Mouse (Mus musculus) hindbrain, embryonic 15.5 days (tissue): ENCODE measurements around the gene Vat1. TPM values are rescaled to one million over a fixed set of nuclear protein-coding genes. Genes with fewer than 3 reads are reported as not detected.

Experiments used
- ATAC-seq: fragments of 200-750 bp; cut with Nextera tagmentation; 2 replicates; pipeline ENCODE4 v1.8.0; 2017; ENCODE audit warnings: low read depth, moderate number of reproducible peaks, moderate TSS enrichment; ENCODE audit not compliant: low FRiP score
- H3K27ac ChIP-seq: fragments of 300-500 bp; sonication (generic); replicated peaks from 2 replicates; pipeline ENCODE4 v1.5.1; 2015; ENCODE audit warnings: mild to moderate bottlenecking, inconsistent platforms
- H3K27me3 ChIP-seq: fragments of 300-500 bp; sonication (generic); 2 replicates; pipeline ENCODE4 v1.6.1; 2015; ENCODE audit warnings: control low read depth, inconsistent platforms
- H3K36me3 ChIP-seq: fragments of 300-500 bp; sonication (generic); 2 replicates; pipeline ENCODE4 v1.6.1; 2015; ENCODE audit warnings: control low read depth, inconsistent platforms
- H3K4me1 ChIP-seq: fragments of 300-500 bp; sonication (generic); replicated peaks from 2 replicates; pipeline ENCODE4 v1.6.1; 2015; ENCODE audit warnings: control low read depth, inconsistent platforms
- H3K4me2 ChIP-seq: fragments of 300-500 bp; sonication (generic); 2 replicates; pipeline ENCODE4 v1.6.1; 2015; ENCODE audit warnings: moderate library complexity, mild to moderate bottlenecking, inconsistent platforms
- H3K4me3 ChIP-seq: fragments of 300-500 bp; sonication (generic); 2 replicates; pipeline ENCODE4 v1.5.1; 2015; ENCODE audit warnings: mild to moderate bottlenecking, inconsistent platforms
- H3K9ac ChIP-seq: fragments of 300-500 bp; sonication (generic); 2 replicates; pipeline ENCODE4 v1.6.1; 2015; ENCODE audit warnings: inconsistent platforms
- H3K9me3 ChIP-seq: fragments of 300-500 bp; sonication (generic); 2 replicates; pipeline ENCODE4 v1.6.1; 2016; ENCODE audit warnings: control low read depth, inconsistent platforms
- WGBS: fragments of 180-500 bp; shearing (Covaris S2); methylation state at CpG from one replicate; pipeline ENCODE4 v1.1.7; 2015; 5-methylcytosine and 5-hydroxymethylcytosine counted together
- polyA plus RNA-seq: library from polyadenylated mRNA; unstranded; fragments of >200 nt; fragmentation: Nextera tagmentation; extraction: Ambion mirVana; gene quantifications from 2 replicates; pipeline ENCODE4 v1.2.1, GENCODE M21; 2015

The Vat1 gene
- polyA plus RNA-seq, 1 experiment from 2014 or later = 135 TPM

DNA sequence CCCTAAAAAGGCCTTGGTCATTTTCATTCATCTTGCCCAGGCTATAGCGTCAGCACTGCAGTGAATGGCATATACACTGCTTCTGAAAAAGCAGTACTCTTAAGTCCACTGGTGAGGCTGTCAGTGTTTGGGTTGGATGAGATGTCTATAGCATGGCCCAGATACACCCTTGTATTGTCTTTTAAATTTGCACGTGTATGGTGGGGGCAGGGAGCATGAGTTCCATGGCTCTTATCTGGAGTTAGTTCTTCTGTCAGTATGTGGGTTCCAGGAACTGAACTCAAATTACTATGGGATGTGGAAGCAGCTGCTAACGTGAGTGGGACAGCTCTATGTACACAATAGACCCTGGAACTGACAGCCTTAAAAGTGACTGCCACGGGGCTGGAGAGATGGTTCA lies 30.2 kb downstream of the Vat1 start:
- Histone ChIP-seq H3K4me3 (no peak overlapping the region), H3K27ac (no peak overlapping the region), H3K36me3 (peaks cover 45% of the 10 kb centered on the region), H3K9me3 (no peaks in the 10 kb centered on the region), H3K9ac (no peak overlapping the region), H3K4me2 (no peak overlapping the region), H3K27me3 (no peaks in the 10 kb centered on the region), H3K4me1 (no peaks in the 10 kb centered on the region)
- no peak for ATAC-seq
- 87% methylated on average over 4 of the region's 4 CpGs for WGBS

DNA sequence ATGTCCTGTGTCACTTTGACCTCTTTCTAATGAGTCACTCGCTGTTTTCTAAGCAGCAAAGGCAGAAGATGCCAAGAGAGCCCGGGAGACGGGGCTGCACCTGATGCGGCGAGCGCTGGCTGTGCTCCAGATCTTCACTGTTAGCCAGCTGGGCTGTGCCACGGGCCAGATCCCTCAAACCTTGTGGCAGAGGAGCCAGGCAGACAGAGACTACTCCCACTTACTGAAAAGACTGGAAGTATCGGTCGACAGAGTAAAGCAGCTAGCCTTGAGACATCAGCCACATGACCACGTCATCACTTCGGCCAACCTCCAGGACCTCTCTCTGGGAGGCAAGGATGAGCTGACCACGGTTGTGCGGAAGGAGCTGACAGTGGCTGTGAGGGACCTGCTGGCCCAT lies 32.6 kb downstream of the Vat1 start:
- peaks cover 61% of the 10 kb centered on the region for H3K36me3 ChIP-seq
- no peak overlapping the region for H3K4me2 ChIP-seq
- H3K9me3 ChIP-seq = no peaks in the 10 kb centered on the region
- H3K27me3 ChIP-seq = no peaks in the 10 kb centered on the region
- H3K27ac ChIP-seq = no peak overlapping the region
- no peak overlapping the region for H3K4me3 ChIP-seq
- no peak overlapping the region for H3K9ac ChIP-seq
- ATAC-seq = no peak
- WGBS = 84% methylated on average over 13 of the region's 13 CpGs
- H3K4me1 ChIP-seq = no peaks in the 10 kb centered on the region

DNA sequence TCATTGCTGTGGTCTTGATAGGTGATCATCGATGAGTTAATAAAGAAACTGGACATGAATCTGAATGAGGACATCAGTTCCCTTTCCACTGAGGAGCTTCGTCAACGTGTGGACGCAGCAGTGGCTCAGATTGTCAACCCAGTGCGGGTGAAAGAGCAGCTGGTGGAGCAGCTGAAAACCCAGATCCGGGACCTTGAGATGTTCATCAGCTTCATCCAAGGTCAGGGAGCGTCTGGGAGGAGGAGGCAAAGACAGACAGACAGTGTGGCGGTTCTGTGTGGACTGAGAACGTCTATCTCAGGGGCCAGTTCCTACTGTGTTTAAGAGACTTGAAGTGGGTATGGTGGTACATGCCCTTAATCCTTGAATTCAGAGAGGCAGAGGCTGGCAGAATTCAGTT lies 34.7 kb downstream of the Vat1 start:
- Histone ChIP-seq H3K27me3 (no peaks in the 10 kb centered on the region), H3K4me1 (peaks cover 13% of the 10 kb centered on the region), H3K4me2 (no peak overlapping the region), H3K9me3 (no peaks in the 10 kb centered on the region), H3K27ac (no peak overlapping the region), H3K9ac (no peak overlapping the region), H3K36me3 (peaks cover 61% of the 10 kb centered on the region), H3K4me3 (no peak overlapping the region)
- no peak for ATAC-seq
- WGBS = 94% methylated on average over 9 of the region's 9 CpGs

DNA sequence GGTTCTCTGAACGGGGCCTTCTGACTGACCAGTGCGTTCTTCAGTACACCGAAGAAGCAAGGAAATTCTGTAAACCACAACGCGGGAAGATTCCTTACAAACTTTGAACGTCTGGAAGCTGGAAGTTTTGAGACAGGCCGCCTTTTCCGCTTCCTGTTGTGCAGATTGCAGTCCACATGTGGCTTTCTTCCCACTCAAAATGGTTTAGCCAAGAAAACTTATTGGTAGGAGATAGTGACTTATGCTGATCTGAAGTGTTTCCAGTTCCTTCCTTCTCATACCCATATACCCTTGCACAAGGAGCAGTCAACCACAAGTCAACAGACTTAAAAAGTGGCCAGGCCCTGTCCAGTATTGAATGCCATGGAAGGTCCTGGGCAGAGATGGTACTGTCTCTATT lies 39.9 kb downstream of the Vat1 start:
- Histone ChIP-seq H3K4me2 (peak overlapping the region; percentile 80), H3K9me3 (no peaks in the 10 kb centered on the region), H3K27ac (no peak overlapping the region), H3K4me1 (peaks cover 29% of the 10 kb centered on the region), H3K9ac (peak overlapping the region; percentile 80), H3K4me3 (peak overlapping the region; percentile 96), H3K36me3 (peaks cover 20% of the 10 kb centered on the region), H3K27me3 (no peaks in the 10 kb centered on the region)
- WGBS = 68% methylated on average over 8 of the region's 8 CpGs
- no peak for ATAC-seq

DNA sequence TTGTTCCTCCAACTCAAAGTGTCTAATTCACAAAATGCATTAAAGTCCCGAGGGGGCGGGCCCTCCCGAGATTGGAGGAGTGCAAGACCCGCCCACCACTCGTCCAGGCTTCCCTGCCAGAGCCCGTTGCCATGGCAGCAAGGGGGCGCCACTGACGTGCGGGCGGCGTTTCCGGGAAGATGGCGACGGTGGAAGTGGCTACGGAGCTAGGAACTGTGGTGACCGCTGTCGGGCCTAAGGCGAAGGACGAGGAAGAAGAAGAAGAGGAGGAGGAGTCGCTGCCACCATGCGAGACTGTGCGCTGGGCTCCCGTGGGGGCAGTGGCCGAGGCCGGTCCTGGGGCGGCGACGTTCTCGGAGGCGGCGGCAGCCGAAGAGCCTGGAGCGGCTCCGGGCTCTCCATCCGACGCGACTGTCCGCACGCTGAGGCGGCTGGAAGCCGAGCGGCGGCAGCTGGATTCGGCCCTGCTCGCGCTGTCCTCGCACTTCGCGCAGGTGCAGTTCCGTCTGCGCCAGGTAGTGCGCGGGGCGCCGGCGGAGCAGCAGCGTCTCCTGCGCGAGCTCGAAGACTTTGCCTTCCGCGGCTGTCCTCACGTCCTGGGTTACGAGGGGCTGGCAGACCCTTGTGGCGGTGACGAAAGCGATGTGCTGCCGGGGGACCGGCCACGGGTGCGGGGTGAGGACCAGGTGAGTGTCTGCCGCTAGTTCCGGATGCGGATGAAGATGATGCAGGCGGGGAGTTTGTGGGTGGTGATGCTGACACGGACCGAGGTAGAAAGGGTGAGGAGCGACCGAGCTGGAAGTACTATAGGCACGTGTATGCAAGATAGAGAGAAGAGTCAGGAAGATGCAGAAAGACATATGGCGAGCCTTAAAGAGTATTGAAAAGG lies 40.9 kb downstream of the Vat1 start, which contains the start of the genes Rundc1 and Ptges3l:
TSS of gene Rundc1 (plus strand) at position 161 of the 889 bp plus-strand sequence.
TSS of gene Ptges3l (minus strand) at position 409 of the 889 bp plus-strand sequence.
- H3K9me3 ChIP-seq = no peaks in the 10 kb centered on the region
- ATAC-seq = peak; percentile 94
- H3K36me3 ChIP-seq = peaks cover 11% of the 10 kb centered on the region
- H3K4me3 ChIP-seq = peak within 1 kb of the TSS; percentile 96
- H3K4me2 ChIP-seq = peak within 1 kb of the TSS; percentile 80
- peak within 1 kb of the TSS; percentile 95 for H3K27ac ChIP-seq
- under 1% methylated on average over 80 of the region's 81 CpGs for WGBS
- H3K4me1 ChIP-seq = peaks cover 29% of the 10 kb centered on the region
- H3K27me3 ChIP-seq = no peaks in the 10 kb centered on the region
- H3K9ac ChIP-seq = peak within 1 kb of the TSS; percentile 80

DNA sequence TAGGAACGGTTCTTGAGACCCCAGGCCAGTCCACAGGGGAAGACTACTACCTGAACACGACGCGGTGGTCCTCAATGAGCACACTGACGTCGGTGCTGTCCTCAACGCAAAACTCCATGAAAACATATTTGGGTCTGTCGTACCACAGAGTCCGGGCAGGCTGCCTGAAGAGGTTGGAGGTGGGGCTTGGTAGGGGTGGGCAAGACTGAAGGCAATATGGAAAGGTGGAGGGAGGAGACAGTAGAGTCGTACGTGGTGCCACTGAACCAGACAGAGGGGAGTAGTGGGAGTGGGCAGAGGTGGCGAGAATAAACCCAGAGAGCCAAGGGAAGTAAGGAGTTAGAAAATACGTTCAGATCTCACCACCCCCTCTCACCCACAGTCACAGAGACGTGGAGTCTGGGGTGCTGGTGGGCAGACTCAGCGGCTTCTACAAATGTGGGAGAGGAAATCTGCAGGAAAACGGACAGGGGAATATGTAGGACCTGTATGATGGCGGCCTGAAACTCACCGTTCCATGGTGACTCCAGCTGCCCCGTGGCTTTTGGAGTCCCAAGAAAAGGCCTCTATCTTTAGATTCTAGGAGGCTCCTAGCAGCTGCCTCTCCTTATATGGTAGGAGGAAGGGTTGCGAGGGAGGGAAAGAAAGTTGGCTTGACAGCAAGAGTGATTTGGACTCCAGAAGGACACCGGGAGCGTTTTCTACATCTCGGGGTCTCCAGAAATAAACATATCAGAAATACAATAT lies 41.8 kb downstream of the Vat1 start, which contains the start of gene Gm27029:
TSS of gene Gm27029 (minus strand) at position 692 of the 747 bp plus-strand sequence.
- Histone ChIP-seq H3K9me3 (no peaks in the 10 kb centered on the region), H3K4me1 (peaks cover 29% of the 10 kb centered on the region), H3K27ac (peak within 1 kb of the TSS; percentile 95), H3K4me3 (peak within 1 kb of the TSS; percentile 96), H3K9ac (peak within 1 kb of the TSS; percentile 80), H3K27me3 (no peaks in the 10 kb centered on the region), H3K36me3 (peaks cover 2% of the 10 kb centered on the region; the same call in 1 of the 2 replicates), H3K4me2 (peak within 1 kb of the TSS; percentile 80)
- ATAC-seq = peak; percentile 39
- WGBS = 5% methylated on average over 23 of the region's 23 CpGs

DNA sequence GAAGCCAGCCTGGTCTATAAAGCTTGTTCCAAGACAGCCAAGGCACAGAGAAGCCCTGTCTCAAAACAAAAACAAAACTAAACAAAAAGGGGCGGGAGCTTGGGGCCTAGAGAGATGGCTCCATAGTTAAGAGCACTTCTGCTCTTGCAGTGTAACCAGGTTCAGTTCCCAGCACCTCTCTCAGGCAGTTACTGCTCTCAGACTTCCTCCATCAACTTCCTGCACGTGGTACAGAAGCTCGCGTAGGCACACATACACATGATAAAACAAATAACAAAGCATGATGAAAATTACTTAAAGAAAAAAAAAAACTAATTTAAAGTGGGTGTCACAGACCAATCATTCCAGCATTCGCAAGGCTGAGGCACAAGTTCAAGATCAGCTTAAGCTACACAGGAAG lies 45.9 kb downstream of the Vat1 start:
- Histone ChIP-seq H3K36me3 (no peaks in the 10 kb centered on the region), H3K4me1 (peaks cover 18% of the 10 kb centered on the region), H3K27ac (no peak overlapping the region), H3K4me2 (no peak overlapping the region), H3K27me3 (no peaks in the 10 kb centered on the region), H3K9ac (no peak overlapping the region), H3K4me3 (no peak overlapping the region), H3K9me3 (no peaks in the 10 kb centered on the region)
- WGBS = 86% methylated on average over 5 of the region's 5 CpGs
- no peak for ATAC-seq

DNA sequence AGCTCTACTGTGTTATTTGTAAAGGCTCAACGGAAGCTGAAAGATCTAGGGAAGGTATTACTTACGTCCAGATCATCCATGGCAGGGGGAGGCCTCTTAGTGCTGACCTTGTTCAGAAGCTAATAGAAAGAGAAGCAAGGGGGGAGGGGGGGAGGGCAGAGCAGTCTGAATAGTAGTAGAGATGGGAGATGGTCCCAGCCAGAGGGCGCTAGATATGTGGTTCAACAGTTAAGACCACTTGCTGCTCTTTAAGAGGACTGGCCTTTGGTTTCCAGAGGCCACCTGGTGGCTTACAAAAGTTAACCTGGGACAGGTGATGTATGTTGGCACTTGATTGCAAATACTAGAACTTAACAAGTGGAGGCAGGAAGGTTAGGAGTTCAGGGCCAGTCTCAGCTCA lies 46.4 kb downstream of the Vat1 start:
- 29% methylated on average over 3 of the region's 3 CpGs for WGBS
- no peaks in the 10 kb centered on the region for H3K27me3 ChIP-seq
- H3K27ac ChIP-seq = no peak overlapping the region
- no peak overlapping the region for H3K4me3 ChIP-seq
- no peaks in the 10 kb centered on the region for H3K9me3 ChIP-seq
- no peaks in the 10 kb centered on the region for H3K36me3 ChIP-seq
- no peak for ATAC-seq
- H3K4me2 ChIP-seq = no peak overlapping the region
- H3K4me1 ChIP-seq = peaks cover 18% of the 10 kb centered on the region
- no peak overlapping the region for H3K9ac ChIP-seq

DNA sequence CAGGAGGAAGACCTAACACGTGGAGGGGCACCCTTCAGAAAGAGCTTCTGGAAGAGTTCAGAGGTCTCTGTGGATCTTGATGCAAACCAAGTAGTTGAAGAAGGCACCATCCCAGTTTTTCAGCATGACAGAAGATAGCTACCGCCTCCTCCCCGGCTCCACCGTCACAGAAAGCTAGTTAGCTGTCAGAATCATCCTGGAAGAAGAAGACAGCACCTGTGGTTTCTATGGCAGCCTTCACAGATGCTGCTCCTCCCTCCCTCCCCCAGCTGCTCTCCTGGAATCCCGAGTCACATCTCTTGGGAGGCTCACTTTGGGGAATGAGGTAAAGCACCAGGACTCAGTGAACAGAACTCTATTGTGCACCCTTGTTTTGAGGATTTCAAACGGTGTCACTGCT lies 47.0 kb downstream of the Vat1 start:
- Histone ChIP-seq H3K4me1 (peaks cover 12% of the 10 kb centered on the region), H3K4me2 (no peak overlapping the region), H3K9me3 (no peaks in the 10 kb centered on the region), H3K4me3 (no peak overlapping the region), H3K27me3 (no peaks in the 10 kb centered on the region), H3K9ac (no peak overlapping the region), H3K36me3 (no peaks in the 10 kb centered on the region), H3K27ac (no peak overlapping the region)
- ATAC-seq = no peak
- 59% methylated on average over 6 of the region's 6 CpGs for WGBS

DNA sequence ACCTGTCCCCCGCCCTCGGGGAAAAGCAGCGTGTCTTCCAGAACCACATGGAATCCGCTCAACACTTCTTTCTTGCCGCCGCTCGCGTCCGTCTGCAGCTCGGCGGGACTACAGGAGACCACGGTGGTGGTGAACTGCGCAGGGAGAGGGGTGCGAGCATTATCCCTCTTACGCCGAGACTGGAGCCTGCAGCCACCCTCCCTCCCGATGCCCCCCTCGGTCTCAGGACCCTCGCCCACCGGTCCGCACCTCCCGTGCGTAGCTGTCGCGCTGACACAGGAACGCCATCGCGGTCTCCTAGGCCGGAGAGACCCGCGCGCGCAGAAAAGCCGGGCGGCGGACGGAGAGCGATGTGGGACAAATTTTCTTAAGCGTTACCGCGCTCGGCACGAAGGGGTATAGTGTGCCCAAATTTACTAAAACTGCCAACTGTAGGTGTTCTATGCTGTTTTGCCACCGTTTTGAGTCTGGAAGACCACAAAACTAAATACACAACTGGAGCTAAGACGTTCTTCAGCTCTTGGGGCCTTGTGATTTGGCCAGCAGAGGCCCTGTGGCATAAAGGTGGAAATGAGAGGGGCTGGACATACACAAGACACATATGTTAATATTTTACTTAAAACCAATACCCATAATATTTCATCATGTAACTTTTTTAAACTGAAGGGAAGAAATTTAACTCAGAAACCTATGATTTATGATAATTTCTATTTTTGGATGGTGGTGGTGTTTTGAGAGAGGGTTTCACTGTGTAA lies 48.8 kb downstream of the Vat1 start, which contains the start of gene Aarsd1:
TSS of gene Aarsd1 (minus strand) at position 515 of the 755 bp plus-strand sequence.
- H3K4me3 ChIP-seq = peak within 1 kb of the TSS; percentile 69
- H3K27ac ChIP-seq = peak within 1 kb of the TSS; percentile 84
- H3K9me3 ChIP-seq = no peaks in the 10 kb centered on the region
- H3K4me1 ChIP-seq = peaks cover 10% of the 10 kb centered on the region
- H3K36me3 ChIP-seq = peaks cover 13% of the 10 kb centered on the region; the same call in 1 of the 2 replicates
- under 1% methylated on average over 44 of the region's 45 CpGs for WGBS
- H3K9ac ChIP-seq = peak within 1 kb of the TSS; percentile 73
- peak; percentile 90 for ATAC-seq
- peak within 1 kb of the TSS; percentile 70 for H3K4me2 ChIP-seq
- no peaks in the 10 kb centered on the region for H3K27me3 ChIP-seq

DNA sequence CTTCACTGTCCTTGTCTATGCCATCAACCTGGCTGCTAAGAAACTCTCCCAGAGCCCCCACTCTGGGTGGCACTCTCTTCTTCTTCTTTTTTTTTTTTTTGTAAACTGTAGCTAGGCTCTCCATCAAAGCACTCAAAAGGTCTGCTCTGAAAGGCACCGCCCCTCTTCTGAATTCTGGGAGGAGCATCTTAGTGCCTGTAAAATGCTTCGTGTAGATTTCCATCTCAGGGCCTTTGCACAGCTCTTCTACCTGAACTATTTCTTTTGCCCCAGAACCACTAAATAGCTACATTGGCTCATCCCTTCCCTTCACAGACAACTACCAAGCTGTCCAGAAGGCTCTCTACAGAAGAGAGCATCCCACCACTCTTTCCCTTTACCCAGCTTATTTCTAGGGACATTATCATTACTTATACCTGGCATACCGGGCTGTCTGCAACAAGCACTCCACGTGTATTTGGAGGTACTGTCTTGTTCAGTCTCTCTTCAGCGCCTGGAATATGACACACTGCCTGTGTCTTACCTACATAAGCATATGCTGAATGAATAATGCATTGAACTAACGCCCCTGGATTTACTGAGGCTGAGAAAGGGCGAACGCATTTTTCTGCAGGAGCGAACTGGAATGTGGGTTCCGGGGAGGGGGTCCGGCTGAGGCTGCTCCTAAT lies 49.5 kb downstream of the Vat1 start:
- Histone ChIP-seq H3K9me3 (no peaks in the 10 kb centered on the region), H3K4me1 (peaks cover 10% of the 10 kb centered on the region), H3K4me3 (peak overlapping the region; percentile 69), H3K27ac (peak overlapping the region; percentile 84), H3K27me3 (no peaks in the 10 kb centered on the region), H3K36me3 (peaks cover 15% of the 10 kb centered on the region; the same call in 1 of the 2 replicates), H3K9ac (peak overlapping the region; percentile 73), H3K4me2 (peak overlapping the region; percentile 70)
- WGBS = 2% methylated on average over 11 of the region's 11 CpGs
- peak; percentile 31; the same call in 1 of the 2 replicates for ATAC-seq
